ENCODE assay signal across 7 mouse cellular contexts in the genomic region with DNA sequence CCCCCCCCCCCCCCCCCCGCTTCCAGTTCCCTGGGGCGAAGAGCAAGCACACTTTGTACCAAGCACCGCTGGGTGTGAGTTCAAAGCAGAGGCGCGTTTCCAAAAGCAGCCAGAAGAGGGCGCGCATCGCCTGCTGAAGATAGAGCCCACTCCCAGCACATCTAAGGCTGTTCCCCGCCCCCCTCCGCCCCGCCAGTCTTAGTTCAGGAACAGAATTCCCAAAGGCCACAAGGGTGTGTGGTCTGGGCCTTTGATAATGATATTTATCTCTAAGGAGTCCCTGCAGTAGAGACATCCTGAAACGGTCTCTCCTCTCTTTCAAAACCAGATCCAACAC. TPM values are rescaled to one million over a fixed set of nuclear protein-coding genes. Genes with fewer than 3 reads are reported as not detected.
DNase-seq lines count a peak whose midpoint lies in the region; ATAC-seq and TF ChIP-seq lines count a peak whose summit lies in the region.

No protein-coding gene starts in this region.

- no peak overlapping the region for H3K9ac ChIP-seq in embryonic facial prominence, embryonic 12.5 days
- H3K9ac ChIP-seq in heart, adult 2 months (ENCODE audit: low read depth, low read length) = no peak overlapping the region
- peak overlapping the region; percentile 47; the same call in 1 of the 2 replicates for H3K9ac ChIP-seq in midbrain, embryonic 14.5 days (replicated peaks; ENCODE audit: low read length)
- no peak overlapping the region for H3K9ac ChIP-seq in stomach, embryonic 14.5 days (replicated peaks; ENCODE audit: low read depth, low read length)

- WGBS in embryonic facial prominence, embryonic 12.5 days = 0% methylated on average over 11 of the region's 12 CpGs
- WGBS in heart, adult 2 months = 2% methylated on average over 12 of the region's 12 CpGs
- WGBS in kidney, adult 2 months = 3% methylated on average over 12 of the region's 12 CpGs
- 0% methylated on average over 11 of the region's 12 CpGs for WGBS in limb, embryonic 10.5 days
- WGBS in midbrain, embryonic 14.5 days = under 1% methylated on average over 11 of the region's 12 CpGs
- WGBS in stomach, embryonic 14.5 days = under 1% methylated on average over 11 of the region's 12 CpGs

- peak; percentile 67 for ATAC-seq in embryonic facial prominence, embryonic 12.5 days (ENCODE audit: insufficient number of reproducible peaks, insufficient read depth, low FRiP score, low TSS enrichment)
- peak; percentile 72; the same call in 1 of the 2 replicates for ATAC-seq in midbrain, embryonic 14.5 days (ENCODE audit: low FRiP score, low TSS enrichment)
- ATAC-seq in stomach, embryonic 14.5 days (ENCODE audit: insufficient number of reproducible peaks, insufficient read depth, low FRiP score, low read depth) = peak; percentile 67; the same call in 1 of the 2 replicates

- no peak overlapping the region for H3K27ac ChIP-seq in embryonic facial prominence, embryonic 12.5 days
- peak overlapping the region; percentile 49 for H3K27ac ChIP-seq in heart, adult 2 months
- H3K27ac ChIP-seq in kidney, adult 2 months (ENCODE audit: insufficient read depth, low read depth, low read length) = no peak overlapping the region
- peak overlapping the region; percentile 50; the same call in 1 of the 2 replicates for H3K27ac ChIP-seq in limb, embryonic 10.5 days
- H3K27ac ChIP-seq in midbrain, embryonic 14.5 days (replicated peaks; ENCODE audit: low read depth, low read length) = no peak overlapping the region
- no peak overlapping the region for H3K27ac ChIP-seq in stomach, embryonic 14.5 days (ENCODE audit: low read length)

- intact Hi-C loops in heart, adult 2 months (cut with DNase I) = loop anchor here (1.0 to 10.0 kb wide), 9 partner anchors 59 to 1197 kb away; partner anchors contain the start of gene Gm15737

- no peak for TF ChIP-seq POLR2A in heart, adult 2 months (IDR thresholded peaks at IDR 0.05; ENCODE audit: insufficient read depth, low read depth, low read length)
- TF ChIP-seq POLR2A in kidney, adult 2 months (IDR thresholded peaks at IDR 0.05; ENCODE audit: low read depth, low read length) = no peak

- peak; percentile 77 to 84 for DNase-seq in adrenal gland, postnatal 4 days (ENCODE audit: low spot score in 2 of 2)
- peak; percentile 88 to 93 for DNase-seq in heart, adult 2 months
- peak; percentile 95 for DNase-seq in kidney, adult 2 months
- DNase-seq in limb, embryonic 10.5 days (ENCODE audit: low spot score) = peak; percentile 96
- DNase-seq in midbrain, embryonic 14.5 days = peak; percentile 96

- H3K4me2 ChIP-seq in embryonic facial prominence, embryonic 12.5 days (replicated peaks) = peak overlapping the region; percentile 48
- peak overlapping the region; percentile 58 for H3K4me2 ChIP-seq in midbrain, embryonic 14.5 days (ENCODE audit: low read length)
- H3K4me2 ChIP-seq in stomach, embryonic 14.5 days (replicated peaks; ENCODE audit: low read depth, low read length) = peak overlapping the region; percentile 34

- no peaks in the 10 kb centered on the region for H3K9me3 ChIP-seq in embryonic facial prominence, embryonic 12.5 days
- no peaks in the 10 kb centered on the region for H3K9me3 ChIP-seq in limb, embryonic 10.5 days (replicated peaks)
- H3K9me3 ChIP-seq in midbrain, embryonic 14.5 days (ENCODE audit: control insufficient read depth, low read length) = no peaks in the 10 kb centered on the region
- H3K9me3 ChIP-seq in stomach, embryonic 14.5 days (ENCODE audit: control insufficient read depth, low read depth, low read length) = no peaks in the 10 kb centered on the region

- H3K79me2 ChIP-seq in heart, adult 2 months (replicated peaks; ENCODE audit: control insufficient read depth, insufficient read depth, low read length) = no peaks in the 10 kb centered on the region

- peak overlapping the region; percentile 23 for H3K4me3 ChIP-seq in embryonic facial prominence, embryonic 12.5 days
- peak overlapping the region; percentile 13; the same call in 1 of the 2 replicates for H3K4me3 ChIP-seq in heart, adult 2 months
- no peak overlapping the region for H3K4me3 ChIP-seq in kidney, adult 2 months (ENCODE audit: insufficient read depth, low read depth, low read length)
- peak overlapping the region; percentile 49 for H3K4me3 ChIP-seq in limb, embryonic 10.5 days
- H3K4me3 ChIP-seq in midbrain, embryonic 14.5 days (replicated peaks; ENCODE audit: low read depth, low read length) = peak overlapping the region; percentile 28
- peak overlapping the region; percentile 8; the same call in 1 of the 2 replicates for H3K4me3 ChIP-seq in stomach, embryonic 14.5 days (ENCODE audit: low read depth, low read length)

- H3K27me3 ChIP-seq in embryonic facial prominence, embryonic 12.5 days = peaks cover 15% of the 10 kb centered on the region; the same call in 1 of the 2 replicates
- no peaks in the 10 kb centered on the region for H3K27me3 ChIP-seq in heart, adult 2 months (ENCODE audit: control insufficient read depth, insufficient read depth, low read length)
- H3K27me3 ChIP-seq in kidney, adult 2 months (replicated peaks; ENCODE audit: control insufficient read depth, insufficient read depth, low read length) = no peaks in the 10 kb centered on the region
- H3K27me3 ChIP-seq in limb, embryonic 10.5 days (ENCODE audit: low read depth, poor library complexity, severe bottlenecking) = peaks cover 17% of the 10 kb centered on the region
- H3K27me3 ChIP-seq in midbrain, embryonic 14.5 days (ENCODE audit: control insufficient read depth, insufficient read depth, low read length) = peaks cover 13% of the 10 kb centered on the region
- H3K27me3 ChIP-seq in stomach, embryonic 14.5 days (ENCODE audit: control insufficient read depth, insufficient read depth, low read length) = no peaks in the 10 kb centered on the region

- H3K4me1 ChIP-seq in embryonic facial prominence, embryonic 12.5 days = no peaks in the 10 kb centered on the region; the same call in 1 of the 2 replicates
- no peaks in the 10 kb centered on the region; the same call in 1 of the 2 replicates for H3K4me1 ChIP-seq in heart, adult 2 months (ENCODE audit: control insufficient read depth, insufficient read depth, low read length)
- peaks cover 6% of the 10 kb centered on the region; the same call in 1 of the 2 replicates for H3K4me1 ChIP-seq in kidney, adult 2 months (ENCODE audit: control insufficient read depth, insufficient read depth, low read length)
- H3K4me1 ChIP-seq in limb, embryonic 10.5 days = peaks cover 10% of the 10 kb centered on the region
- no peaks in the 10 kb centered on the region for H3K4me1 ChIP-seq in midbrain, embryonic 14.5 days (ENCODE audit: control insufficient read depth, insufficient read depth, low read length)
- no peaks in the 10 kb centered on the region for H3K4me1 ChIP-seq in stomach, embryonic 14.5 days (ENCODE audit: control insufficient read depth, insufficient read depth, low read length)

- H3K36me3 ChIP-seq in embryonic facial prominence, embryonic 12.5 days = no peaks in the 10 kb centered on the region
- no peaks in the 10 kb centered on the region; the same call in 1 of the 2 replicates for H3K36me3 ChIP-seq in heart, adult 2 months (ENCODE audit: control insufficient read depth, insufficient read depth, low read length)
- no peaks in the 10 kb centered on the region; the same call in 1 of the 2 replicates for H3K36me3 ChIP-seq in kidney, adult 2 months (ENCODE audit: control insufficient read depth, insufficient read depth, low read length)
- no peaks in the 10 kb centered on the region for H3K36me3 ChIP-seq in limb, embryonic 10.5 days
- no peaks in the 10 kb centered on the region for H3K36me3 ChIP-seq in midbrain, embryonic 14.5 days (ENCODE audit: control insufficient read depth, insufficient read depth, low read length)
- H3K36me3 ChIP-seq in stomach, embryonic 14.5 days (ENCODE audit: control insufficient read depth, insufficient read depth, low read length) = no peaks in the 10 kb centered on the region

- peak; percentile 78; the same call in 1 of the 2 replicates for TF ChIP-seq EP300 in heart, adult 2 months (IDR thresholded peaks at IDR 0.05; ENCODE audit: insufficient read depth, low read depth, low read length)

- TF ChIP-seq CTCF in heart, adult 2 months (IDR thresholded peaks at IDR 0.05) = peak; percentile 84
- TF ChIP-seq CTCF in kidney, adult 2 months (conservative IDR thresholded peaks at IDR 0.05; ENCODE audit: insufficient read depth, insufficient read length, low read depth, low read length) = peak; percentile 84

RNA-seq across cellular contexts. Expression of gene A730049H05Rik, which starts 28.9 kb away (rescaled TPM):
- 1 to 10 TPM in 1 of 2 experiments, under 1 TPM in 1; 0.99 to 2.0 TPM for total RNA-seq in adrenal gland, postnatal 4 days (2021)
- 1.3 and 1.6 TPM in 2 replicates for polyA plus RNA-seq in embryonic facial prominence, embryonic 12.5 days (2016; fragmentation: Nextera tagmentation; extraction: Ambion mirVana)
- under 1 TPM in 1 of 2 experiments, not detected in 1; 0.30 TPM for total RNA-seq in heart, adult 2 months (2021)
- 0.06 TPM in 1 of 2 replicates, not detected in the other for polyA plus RNA-seq in heart, adult 2 months (2012; rRNA removed)
- 2.1 and 2.6 TPM in 2 replicates for polyA plus RNA-seq in kidney, adult 2 months (2012; rRNA removed)
- 0.30 and 0.39 TPM in 2 replicates for polyA plus RNA-seq in limb, embryonic 10.5 days (2016; fragmentation: Nextera tagmentation; extraction: Ambion mirVana)
- polyA plus RNA-seq in midbrain, embryonic 14.5 days (2014; fragmentation: Nextera tagmentation; extraction: Ambion mirVana) = 0.37 and 0.46 TPM in 2 replicates
- polyA plus RNA-seq in stomach, embryonic 14.5 days (2014; fragmentation: Nextera tagmentation; extraction: Ambion mirVana) = 0.56 and 1.5 TPM in 2 replicates

Comparison
In these comparisons a context has a peak if more than half of its experiments do, and no peak if none do; other contexts are left out.
1. H3K27ac ChIP-seq: peak in heart, adult 2 months (single experiment) and limb, embryonic 10.5 days (single experiment); none in embryonic facial prominence, embryonic 12.5 days (single experiment), kidney, adult 2 months (single experiment), midbrain, embryonic 14.5 days (single experiment) and stomach, embryonic 14.5 days (single experiment).
2. Peak in every context shown above with its lines, with median percentiles within 50 percentile points of each other: DNase-seq, ATAC-seq and H3K4me2 ChIP-seq.